Mouse (Mus musculus) brain, embryonic 14.5 days (tissue): ENCODE results near the gene Mki67. TPM values are rescaled to one million over a fixed set of nuclear protein-coding genes. Genes with fewer than 3 reads are reported as not detected.
A peak's percentile ranks its signal among the peaks of the same experiment; 100 is the strongest.

Experiments
- DNase-seq: peaks from one replicate; pipeline ENCODE4 v3.0.0-alpha.2; 2011; ENCODE audit warnings: low read depth
- CTCF ChIP-seq: fragments of 200-500 bp; IDR thresholded peaks from 2 replicates; pipeline ENCODE4 v1.5.1; 2012; ENCODE audit warnings: inconsistent platforms, mild to moderate bottlenecking, moderate library complexity, borderline replicate concordance; ENCODE audit not compliant: insufficient read depth, insufficient read length; ENCODE audit errors: extremely low read depth
- POLR2A ChIP-seq: fragments of 200-500 bp; IDR thresholded peaks from 2 replicates; pipeline ENCODE4 v1.6.1; 2012; ENCODE audit warnings: mild to moderate bottlenecking, inconsistent platforms, borderline replicate concordance; ENCODE audit not compliant: poor library complexity, insufficient read depth, insufficient read length, severe bottlenecking; ENCODE audit errors: extremely low read depth
- polyA plus RNA-seq: library from polyadenylated mRNA; depleted of rRNA; stranded (reverse); fragments of >200 nt; gene quantifications from 2 replicates; pipeline ENCODE4 v1.2.3, GENCODE M21; 2012; rRNA removed

Gene Mki67
- 15.0 and 18.4 TPM in 2 replicates for polyA plus RNA-seq

DNA sequence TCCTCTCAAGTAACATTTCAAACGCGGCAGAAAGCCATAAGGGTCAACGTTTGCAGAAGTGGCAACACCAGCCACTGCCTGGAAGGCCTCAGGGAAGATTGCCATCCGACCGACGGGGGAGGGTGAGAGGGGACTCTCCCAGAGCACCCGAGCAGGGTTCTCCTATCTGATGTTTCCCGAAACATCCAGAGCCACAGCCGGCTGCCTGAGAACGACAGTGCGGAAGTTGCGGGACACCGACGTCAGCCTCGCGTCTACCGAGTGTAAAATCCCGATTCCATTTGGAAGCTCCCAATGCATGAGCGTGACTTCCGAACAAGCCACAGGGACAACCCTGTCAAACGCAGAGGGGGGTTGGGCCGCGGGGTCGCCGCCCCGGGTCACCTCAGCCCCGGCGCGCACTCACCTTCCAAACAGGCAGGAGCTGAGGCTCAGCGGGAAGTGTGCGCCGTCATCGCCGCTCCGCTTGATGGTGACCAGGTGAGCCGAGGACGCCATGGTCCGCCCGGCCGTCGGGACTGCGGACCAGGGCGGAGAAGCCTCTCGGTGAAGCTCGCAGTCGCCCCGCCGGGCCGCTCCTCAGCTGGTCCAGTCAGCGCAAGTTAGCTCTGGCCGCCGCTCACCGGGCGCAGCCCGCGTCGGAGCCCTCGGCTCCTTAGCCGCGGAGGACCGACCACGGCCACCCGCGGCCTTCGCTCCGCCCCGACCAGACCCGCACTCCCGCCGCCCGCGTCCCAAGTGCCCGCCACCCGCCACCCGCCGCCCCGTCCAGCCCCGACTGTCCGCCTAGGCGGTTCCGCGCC is at the start of gene Mki67:
Mki67 (minus strand) TSS at position 720 of the 803 bp plus-strand sequence.
- TF ChIP-seq POLR2A (0 out of 2 replicates have a peak, but pooled peaks have one; percentile 8), CTCF (no peak)
- peak; percentile 45 for DNase-seq

DNA sequence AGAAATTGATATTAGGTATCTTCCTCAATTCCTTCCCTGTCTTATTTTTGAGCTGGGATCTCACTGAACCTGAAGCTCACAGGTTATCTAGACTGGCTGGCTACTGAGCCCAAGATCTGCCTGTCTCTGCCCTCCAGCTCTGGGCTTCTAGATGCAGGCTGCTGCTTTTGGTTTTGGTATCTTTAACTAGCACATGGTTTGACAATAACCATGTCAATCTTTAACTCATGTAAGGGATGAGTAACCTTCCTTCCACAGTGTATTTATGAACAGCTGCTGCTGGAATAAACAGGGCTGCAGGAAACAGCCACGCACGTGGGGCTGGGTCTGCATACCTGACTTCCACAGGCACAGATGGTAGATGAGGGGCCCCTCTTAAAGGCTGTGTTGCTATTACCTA is 47.1 kb upstream of the Mki67 start:
- no peak for TF ChIP-seq POLR2A
- no peak for TF ChIP-seq CTCF
- DNase-seq = no peak

DNA sequence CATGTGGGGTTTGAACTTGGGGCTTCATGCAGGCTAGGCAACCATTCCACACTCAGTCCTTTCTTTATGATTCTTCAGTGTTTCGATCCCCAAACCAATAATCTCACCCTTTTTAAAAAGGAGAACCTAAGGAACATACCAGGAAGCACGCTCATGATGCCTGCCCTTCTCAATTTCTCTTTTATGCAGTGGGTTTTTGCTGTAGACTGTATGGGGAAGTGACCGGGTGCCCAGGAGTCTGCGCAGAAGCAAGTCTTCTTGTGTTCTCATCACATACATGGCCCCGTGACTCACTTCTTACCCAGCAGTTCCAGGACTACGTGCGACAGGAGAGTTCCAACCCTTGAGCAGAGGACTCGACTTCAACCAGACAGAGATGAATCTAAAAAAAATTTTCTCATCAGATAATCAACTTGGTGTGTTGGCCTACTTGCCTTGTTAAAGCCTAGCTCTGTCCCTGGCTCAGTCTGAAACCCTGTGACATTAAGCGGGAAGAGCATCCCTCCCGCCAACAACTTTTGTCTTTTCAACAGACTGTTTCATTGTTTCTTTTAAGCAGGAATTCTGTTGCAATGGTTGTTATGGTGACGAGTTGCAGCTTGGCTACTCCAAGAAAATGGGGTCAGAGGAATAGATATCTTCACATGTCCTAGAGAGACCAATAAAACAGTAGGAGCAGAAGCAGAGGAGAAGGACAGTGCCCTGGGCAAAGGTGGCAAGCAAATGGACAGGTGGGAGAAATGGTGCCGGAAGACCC is 42.8 kb upstream of the Mki67 start:
- TF ChIP-seq CTCF = no peak
- TF ChIP-seq POLR2A = no peak
- peak; percentile 49 for DNase-seq

DNA sequence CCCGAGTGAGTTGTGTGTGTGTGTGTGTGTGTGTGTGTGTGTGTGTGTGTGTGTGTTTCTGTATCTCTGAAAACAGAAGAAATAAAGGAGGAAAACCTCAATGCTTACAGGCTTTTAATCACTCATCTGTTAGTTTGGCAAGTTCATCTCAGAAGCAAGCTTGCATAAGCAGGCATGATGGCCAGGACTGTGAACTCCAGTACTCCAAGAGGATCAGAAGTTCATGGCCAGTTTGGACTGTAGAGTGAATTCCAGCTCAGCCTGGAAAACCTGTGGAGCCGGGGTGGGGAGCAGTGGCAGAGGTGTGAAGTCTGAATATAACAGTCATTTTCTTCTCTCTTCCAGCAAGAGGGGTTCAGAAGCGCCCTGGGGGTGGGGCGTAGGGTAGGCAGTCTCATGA is 42.0 kb upstream of the Mki67 start:
- DNase-seq = no peak
- TF ChIP-seq CTCF (no peak), POLR2A (no peak)

DNA sequence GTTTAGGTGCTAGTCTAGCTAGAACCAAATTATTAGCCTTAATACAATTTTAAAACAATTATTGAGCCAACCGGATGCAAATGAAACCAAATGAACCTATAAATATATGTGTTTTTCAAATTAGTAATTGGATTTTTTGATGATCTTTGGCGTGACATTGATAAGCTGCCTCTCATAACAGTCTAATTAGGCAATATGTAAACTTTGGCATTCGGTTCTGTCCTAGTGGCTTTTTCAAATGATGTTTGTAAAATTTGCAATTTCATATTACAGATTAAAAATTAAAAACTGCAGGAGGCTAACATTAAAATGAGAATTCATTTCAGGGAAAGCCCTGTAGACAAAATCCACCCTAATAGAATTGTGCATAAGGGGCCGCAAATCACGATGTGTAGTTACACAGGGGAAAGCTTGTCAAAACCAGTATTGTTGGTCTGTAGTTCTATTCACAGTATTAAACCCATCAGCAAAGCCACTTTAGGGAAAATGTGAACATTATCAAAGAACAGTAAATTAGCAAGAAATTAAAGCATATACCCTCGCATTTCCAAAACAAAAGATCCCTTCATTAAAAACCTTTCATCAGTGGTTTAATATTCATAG is 40.9 kb upstream of the Mki67 start:
- TF ChIP-seq CTCF = no peak
- no peak for TF ChIP-seq POLR2A
- peak; percentile 55 for DNase-seq

DNA sequence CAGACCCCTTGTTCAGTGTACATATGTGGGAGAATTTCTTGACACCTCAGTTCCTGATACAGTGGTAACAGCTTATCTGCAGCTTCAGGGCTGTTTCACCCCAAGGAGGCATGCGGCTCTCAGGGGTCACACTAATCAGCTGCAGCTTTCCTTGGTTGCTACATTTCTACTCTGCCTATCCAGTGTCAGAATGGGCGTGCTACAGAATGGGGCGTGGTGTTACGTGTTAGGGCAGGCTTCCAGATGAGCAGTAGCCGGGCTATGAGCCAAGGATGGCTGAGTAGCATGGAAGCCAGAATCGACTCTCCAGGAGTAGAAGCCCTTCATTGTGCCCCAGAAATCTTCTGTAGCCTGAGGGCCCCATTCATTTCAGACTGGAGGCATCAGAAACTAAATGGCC is 32.8 kb upstream of the Mki67 start:
- peak; percentile 90 for DNase-seq
- TF ChIP-seq CTCF (no peak), POLR2A (no peak)

DNA sequence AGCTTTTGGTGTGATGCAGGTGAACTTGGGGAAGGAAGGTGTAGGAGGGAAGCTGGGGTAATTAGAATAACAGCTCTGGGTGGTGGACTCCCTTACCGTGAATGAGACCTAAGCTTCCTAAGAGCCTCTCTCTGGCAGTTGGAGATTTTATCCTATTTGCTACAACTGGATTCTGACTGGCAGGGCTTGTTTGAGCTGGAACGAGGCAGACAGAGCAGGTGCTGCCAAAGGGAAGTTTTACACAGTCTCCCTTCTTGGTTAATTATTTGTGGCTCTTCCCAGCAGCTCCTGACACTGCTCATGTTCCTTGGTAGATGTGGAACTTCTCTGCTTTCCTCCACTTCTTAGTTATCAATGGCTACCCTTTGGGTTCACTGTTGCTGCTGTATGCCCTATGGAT is 30.9 kb upstream of the Mki67 start:
- TF ChIP-seq CTCF (no peak), POLR2A (no peak)
- peak; percentile 26 for DNase-seq

DNA sequence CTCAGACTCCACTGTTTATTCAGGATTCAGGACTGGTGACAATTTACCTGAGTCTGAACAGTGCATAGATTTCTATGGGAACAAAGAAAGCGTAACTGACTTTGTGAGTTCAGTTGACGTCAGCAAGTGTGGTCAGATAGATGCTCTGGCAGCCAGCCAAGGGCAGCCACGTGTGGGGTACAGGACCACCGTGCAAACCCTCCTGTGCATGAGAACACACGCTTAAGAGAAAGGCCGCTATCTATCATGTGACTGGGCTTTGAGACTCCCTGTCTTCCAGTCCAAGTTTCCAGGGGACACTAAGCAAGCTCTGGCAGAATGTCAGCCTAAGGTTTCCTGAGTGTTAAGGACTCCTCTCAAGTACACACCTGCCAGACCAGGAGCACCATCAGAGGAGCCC is 30.4 kb upstream of the Mki67 start:
- no peak for TF ChIP-seq POLR2A
- no peak for TF ChIP-seq CTCF
- no peak for DNase-seq

DNA sequence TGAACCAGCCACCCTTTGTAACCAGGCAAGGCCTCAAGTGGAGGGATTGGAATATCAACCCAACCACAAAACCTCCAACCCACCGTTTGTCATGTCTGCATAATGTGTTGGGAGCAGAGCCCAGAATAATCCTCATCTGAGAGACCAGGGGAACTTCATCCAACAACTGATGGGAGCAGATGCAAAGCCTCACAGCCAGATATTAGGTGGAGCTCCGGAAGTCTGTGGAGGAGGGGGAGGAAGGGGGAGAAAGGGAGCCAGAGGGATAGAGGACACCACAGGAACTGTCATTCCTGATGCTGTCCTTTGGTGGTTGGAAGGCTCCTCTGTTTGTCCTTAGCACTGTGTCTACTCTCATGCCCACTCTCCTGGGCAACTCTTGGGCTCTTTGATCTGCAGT is 28.9 kb upstream of the Mki67 start:
- peak; percentile 33 for DNase-seq
- TF ChIP-seq CTCF (no peak), POLR2A (no peak)

DNA sequence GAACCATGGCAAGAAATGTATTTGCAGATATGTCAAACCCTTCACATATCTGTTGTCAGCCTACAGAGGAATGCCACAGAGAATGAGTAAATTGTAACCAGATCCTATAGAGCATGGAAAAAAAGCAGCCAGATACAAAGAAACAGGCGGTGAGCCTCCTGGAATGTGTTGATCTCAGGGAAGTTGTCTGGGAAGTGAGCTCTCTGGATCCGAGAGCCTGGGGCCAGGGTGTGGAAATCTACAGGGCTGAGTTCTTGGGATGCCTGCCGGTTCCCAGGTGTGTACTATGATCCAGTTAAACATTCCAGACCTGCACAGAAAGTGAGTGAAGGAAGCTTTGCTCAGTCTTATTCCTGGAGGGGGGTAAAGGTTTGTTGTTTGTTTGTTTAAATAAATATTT is 24.3 kb upstream of the Mki67 start:
- TF ChIP-seq POLR2A (no peak), CTCF (no peak)
- no peak for DNase-seq

DNA sequence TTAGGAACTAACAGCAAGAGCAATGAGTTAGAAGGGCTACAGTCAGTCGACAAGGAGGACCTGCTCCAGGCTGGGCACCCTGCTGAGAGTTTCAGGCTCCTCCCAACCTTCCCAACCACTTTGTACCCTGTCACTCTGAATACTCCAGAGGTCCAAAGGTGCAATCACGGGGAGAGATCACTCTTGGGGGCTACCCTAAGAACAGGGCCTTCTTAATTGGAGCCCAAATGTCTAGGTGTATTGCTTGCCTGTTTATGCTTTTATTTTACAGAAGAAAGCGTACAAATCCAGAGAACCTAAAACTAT is 20.4 kb upstream of the Mki67 start:
- no peak for TF ChIP-seq POLR2A
- no peak for TF ChIP-seq CTCF
- DNase-seq = no peak

DNA sequence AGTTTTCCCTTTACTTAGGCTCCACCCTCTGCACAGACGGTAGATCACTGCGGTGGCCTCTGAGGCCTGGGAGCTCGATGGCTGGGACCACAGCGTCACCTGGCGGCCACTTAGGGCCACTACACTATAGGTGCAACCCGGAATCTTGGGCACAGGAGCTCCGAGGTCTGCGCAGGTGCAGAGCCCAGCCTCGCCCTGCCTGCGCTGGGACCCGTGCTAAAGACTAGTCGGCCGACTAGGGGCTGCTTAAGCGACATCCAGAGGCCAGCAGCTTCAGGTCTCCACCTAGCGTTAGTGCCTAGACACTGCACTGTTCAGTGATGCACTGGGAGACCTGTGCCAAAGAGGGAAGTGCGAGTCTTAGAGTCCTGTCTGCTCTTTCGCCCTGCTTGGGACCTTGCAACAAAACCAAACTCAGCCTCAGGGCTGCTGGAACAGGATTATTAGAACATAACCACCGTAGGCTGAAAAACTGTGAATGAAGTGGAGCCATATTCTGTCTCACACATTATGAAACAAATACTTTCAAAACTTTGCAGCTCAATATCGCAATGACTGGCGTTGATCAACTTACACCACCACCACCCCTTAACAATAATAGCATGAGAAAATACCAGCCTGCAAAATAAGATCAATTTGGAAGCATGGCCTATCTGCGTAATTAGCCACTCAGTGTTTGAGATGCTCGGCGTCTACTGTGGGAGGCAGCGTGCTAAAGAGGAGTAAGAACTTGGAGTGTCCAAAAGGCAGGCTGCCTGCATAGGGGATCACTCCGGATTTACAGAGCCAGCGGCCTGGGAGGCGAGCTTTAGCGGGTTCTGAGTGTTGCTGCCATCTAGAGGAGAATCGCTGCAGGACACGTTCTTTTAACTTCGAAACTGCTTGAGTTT is 19.8 kb upstream of the Mki67 start:
- TF ChIP-seq POLR2A (no peak), CTCF (peak; percentile 89)
- DNase-seq = peak; percentile 92
